Mouse (Mus musculus) embryo, embryonic 10 days (tissue): Measurements from ENCODE around the gene Mecom.

ENCODE experiments used
- DNase-seq: peaks from one replicate; pipeline ENCODE4 v3.0.0-alpha.2; 2015; ENCODE audit warnings: low spot score

Mecom gene

GRCm38 (mm10) chr3:30150071-30150470, 397.7 kb downstream of the Mecom start:
- DNase-seq, result no peak

- DNase-seq, result no peak
These were observed 399.3 kb downstream of the Mecom start for GRCm38 (mm10) chr3:30148378-30149079.

GRCm38 (mm10) chr3:30145051-30145450, 402.8 kb downstream of the Mecom start:
- no peak for DNase-seq

- peak; percentile 36 for DNase-seq
These were observed 403.8 kb downstream of the Mecom start for GRCm38 (mm10) chr3:30143961-30144411.

GRCm38 (mm10) chr3:30143440-30143839, 404.4 kb downstream of the Mecom start:
- DNase-seq, result no peak

DNA sequence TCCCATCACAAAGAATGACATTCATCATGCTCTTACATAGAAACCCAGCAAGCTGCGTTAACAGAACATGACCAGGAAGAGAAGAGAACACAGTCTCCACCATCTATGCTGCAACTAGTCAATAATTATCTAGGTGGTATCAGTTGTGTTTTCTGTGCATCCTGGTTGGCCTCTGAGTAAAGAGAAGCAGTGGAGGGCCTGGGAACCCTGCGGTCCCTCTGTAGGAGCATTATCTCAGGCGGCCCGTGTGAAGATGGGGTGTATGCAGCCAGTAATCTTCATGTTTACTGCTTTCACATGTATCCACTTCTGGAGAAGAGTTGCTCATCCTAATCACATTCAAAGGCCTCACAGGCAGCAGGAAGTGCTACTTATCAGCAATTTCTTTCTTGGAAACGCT, 407.5 kb downstream of the Mecom start:
- DNase-seq, result no peak

DNA sequence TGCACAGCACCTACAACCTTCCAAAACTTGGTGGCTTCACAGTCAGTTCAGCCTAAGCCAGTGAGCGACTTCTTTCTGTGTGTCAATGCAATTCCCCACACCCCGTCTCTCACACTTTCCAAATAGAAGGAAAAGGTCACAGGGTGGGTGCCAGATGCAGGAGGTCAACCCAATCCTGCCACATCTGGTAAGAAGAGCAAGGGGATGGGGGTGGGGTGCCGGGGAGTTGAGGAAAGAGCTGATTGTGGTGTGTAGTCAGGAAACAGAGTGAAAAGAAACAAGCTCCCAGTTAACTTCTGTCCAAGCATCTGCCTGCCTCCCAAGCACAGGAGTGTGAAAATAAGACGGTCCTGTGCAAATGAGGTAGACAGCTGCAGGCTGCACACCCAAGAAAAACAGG, 408.1 kb downstream of the Mecom start:
- DNase-seq, result peak; percentile 52

GRCm38 (mm10) chr3:30138588-30138987, 409.2 kb downstream of the Mecom start:
- no peak for DNase-seq

DNA sequence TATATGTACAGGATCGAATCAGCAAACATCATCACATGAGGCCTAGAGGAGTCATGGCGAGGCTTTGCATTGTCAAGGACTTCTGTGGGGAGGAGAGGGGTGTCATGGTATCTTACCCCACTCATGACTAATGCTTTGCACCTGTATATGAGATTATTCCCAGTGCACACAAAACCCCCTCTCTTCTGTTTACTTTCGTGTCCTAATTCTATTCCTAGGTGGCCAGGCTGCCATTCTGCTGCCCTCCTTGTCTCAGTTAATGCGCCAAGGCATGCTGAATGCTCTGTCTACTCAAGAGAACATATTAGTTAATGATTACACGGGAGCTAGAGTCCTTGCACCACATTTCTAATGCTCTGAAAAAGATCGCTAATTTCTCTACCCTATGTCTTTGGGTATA, 412.0 kb downstream of the Mecom start:
- no peak for DNase-seq

DNA sequence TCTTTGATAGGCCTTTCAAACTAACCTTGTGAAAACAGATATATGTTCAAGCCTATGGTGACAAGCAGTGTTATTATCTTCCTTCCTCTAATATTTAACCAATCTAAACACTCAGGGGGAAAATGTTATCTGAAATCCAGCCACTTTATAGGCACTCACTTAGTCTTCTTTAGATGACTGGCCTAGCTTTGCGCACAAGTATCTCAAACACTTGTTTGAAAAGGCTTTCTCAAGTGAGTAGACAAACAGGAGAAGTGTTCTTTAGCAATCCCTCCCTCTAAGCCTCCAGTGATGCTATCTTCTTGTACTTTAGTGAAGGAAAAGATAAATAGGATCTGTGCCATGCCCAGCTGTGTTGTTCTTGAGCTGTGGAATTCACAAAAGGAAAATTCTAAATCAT, 412.7 kb downstream of the Mecom start:
- no peak for DNase-seq

GRCm38 (mm10) chr3:30132981-30133380, 414.8 kb downstream of the Mecom start:
- no peak for DNase-seq

- no peak for DNase-seq
These were observed 415.4 kb downstream of the Mecom start for GRCm38 (mm10) chr3:30132370-30132769.

GRCm38 (mm10) chr3:30130495-30130894, 417.3 kb downstream of the Mecom start:
- DNase-seq, result no peak

DNA sequence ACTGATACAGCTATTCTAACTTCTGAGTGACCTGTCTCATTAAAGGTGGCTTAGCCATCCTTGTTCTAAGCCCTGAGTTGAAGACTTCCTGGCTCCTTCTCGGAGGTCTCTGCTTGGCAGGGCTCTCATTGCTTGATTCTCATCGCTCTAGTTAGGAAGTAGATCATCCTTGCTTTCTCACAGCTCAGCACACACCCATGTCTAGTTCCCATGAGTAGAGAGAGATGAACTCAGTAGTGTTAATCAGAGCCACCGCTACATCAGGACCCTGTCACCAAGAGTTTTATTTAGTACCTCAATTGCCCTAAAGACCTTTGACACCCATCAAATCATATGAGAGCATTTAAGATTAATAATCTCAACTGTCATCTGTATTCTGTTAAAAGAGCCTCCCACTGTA, 425.2 kb downstream of the Mecom start:
- DNase-seq, result no peak

GRCm38 (mm10) chr3:30120790-30121512, 426.9 kb downstream of the Mecom start:
- no peak for DNase-seq

DNA sequence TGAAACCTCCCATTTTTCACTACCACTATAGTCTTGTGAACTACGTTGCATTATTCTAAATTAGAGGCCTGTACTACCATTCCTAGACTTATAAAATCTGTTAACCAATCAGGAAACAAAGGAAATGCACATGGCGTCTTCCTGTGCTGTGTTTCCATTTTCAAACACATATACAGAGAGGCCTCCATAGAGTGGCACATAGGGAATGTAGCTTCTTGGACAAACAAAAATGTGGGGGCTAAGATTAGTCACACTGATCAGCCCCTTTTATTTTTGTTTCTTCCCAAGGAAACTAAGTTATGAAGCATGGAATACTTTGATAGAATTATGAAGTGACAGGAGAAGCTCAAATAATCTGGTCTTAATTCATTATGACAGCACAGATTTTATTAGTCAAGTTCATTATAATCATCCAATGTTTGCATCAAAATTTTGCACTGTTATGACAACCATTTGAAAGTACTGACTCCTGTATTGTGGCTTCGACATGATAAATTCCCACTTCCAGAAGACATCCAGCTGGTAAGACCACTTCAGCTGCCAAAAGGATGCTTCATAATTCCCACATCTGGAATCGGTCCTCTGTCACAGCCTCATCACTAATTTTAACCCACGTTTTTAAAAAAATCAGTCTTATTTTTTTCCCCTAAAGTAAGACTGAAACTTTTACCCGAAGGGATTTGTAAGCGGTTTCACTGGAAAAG, 429.1 kb downstream of the Mecom start:
- DNase-seq, result no peak

DNA sequence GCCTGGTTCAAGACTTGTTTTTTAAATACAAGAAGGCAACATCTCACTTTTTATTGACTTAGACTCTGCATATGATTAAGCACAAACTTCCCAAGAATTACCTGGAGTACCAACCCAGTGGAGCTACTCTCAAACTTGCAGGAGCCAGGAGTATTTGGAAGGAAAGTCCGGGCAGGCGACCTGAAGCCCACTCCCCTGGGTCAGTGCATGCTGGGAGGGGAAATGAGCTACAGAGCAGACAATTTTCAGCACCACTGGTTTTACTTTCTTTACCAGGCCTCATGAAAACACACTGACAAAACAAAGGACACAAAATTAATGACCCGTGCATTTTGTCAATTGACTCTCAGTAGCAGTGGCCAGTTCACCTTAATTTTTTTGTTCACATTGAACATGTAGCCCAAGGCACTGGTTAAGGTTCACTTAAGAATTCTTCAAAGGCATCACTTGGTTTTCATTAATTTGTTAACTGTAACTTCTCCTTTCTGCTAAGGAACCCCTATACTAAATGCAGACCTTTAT, 434.5 kb downstream of the Mecom start:
- peak; percentile 28 for DNase-seq

GRCm38 (mm10) chr3:30107945-30108670, 439.7 kb downstream of the Mecom start:
- peak; percentile 36 for DNase-seq

DNA sequence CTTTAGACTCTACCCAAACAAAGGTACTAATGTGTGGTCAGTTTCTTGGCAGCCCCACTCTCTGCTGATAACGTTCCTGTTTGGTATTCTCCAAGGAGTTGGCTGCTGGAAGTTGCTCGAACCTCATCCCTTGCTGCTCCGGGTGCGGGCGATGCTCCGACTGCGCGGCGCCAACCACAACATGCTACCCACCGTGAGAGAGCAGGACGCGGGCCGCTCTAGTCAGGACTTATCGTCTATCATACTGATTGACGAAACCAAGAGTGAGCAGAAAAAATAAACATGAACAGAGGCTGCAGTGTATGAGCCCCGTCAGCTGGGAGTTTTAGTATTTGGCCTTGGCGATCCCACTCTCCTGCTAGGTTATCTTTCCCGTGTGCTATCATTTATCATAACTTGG, 441.3 kb downstream of the Mecom start:
- DNase-seq, result peak; percentile 44

DNA sequence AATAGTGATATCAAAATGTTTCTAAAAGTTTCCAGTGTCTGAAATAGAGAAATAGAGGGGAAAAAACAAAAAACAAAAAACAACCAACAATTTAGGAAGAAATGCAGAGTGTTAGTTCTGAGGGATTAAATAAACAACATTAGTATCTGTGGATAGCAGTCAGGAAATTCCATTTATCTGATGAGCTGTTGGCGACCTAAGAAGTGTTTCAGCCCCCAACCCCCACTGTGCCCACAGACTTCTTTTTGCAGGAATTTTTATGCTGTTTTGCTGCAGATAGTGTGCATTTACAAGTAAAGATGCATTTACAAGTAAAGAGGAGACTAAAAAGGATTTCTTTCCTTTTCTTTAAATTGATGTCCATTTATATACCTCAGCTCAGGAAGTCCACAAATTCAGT, 441.9 kb downstream of the Mecom start:
- no peak for DNase-seq

DNA sequence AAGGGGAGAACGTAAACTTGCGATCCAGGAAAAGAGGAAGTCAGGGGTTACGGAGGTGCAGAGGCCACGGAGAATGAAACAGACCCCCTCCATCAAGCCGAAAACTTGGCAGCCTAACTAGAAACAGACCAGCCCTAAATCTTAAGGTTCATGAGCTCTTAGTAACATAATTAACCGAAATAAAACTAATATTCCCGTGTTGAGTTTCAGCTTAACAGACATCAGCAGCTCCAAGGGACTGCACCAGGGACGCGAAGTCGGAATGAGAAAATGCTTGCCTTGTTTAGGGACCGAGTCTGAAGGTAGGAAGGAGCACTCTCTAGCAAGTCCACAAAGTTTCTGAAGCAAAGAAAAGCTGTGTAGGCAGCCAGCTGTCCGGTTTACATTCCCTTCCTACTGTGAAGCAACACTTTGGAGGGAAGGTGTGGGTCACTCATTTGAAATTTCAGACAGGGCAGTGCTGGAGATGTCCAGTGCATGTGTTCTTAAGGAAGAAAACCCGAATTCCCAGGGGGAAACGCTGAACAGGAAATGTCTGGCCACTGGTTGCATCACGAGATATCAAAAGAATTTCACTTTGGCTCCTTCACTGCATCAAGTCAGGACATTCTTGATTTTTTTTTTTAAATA, 442.5 kb downstream of the Mecom start:
- DNase-seq, result peak; percentile 77
